In the genomic region with DNA sequence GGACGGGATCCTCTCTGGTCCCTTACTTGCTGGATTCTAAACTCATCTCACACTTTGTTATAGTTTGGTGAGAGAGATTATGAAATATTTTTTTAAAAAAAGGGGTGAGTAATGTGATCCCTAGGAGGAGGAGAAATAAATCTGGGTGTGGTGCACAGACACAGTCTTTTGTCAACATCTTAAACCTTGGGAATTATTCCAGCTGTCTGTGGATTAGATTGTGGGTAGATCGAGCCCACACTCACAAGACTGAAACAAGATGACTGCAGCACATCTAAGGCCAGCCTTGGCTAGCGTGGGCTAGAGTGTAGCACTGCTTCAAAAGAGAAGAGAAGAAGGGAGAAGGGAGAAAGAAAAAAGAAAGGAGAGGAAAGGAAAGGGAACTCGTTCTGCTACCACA, we compare ENCODE assay signal across 16 mouse cellular contexts.
"Had no signal": no experiment of that assay in that cellular context is flagged by ENCODE, and none has a peak within 500 bp of the region (broad histone marks: within the 10 kb centered on the region; RNA-seq: fewer than 3 reads in every experiment).

No protein-coding gene starts in this region.

- DNase-seq: lung, adult 18-20 months; lung, embryonic 14.5 days; lung, postnatal 14 days; lung, postnatal 4 days; retina, postnatal 1 day; right cerebral cortex, adult 18-20 months; spleen, adult 18-20 months; thymus, adult 18-20 months; thymus, postnatal 14 days; thymus, postnatal 36 days had no signal

- H3K27ac ChIP-seq: liver, embryonic 14.5 days; midbrain, embryonic 13.5 days; midbrain, embryonic 15.5 days; neural tube, embryonic 13.5 days; neural tube, embryonic 15.5 days had no signal

- H3K36me3 ChIP-seq: midbrain, embryonic 13.5 days; midbrain, embryonic 15.5 days; neural tube, embryonic 13.5 days; neural tube, embryonic 15.5 days had no signal

- H3K4me3 ChIP-seq: midbrain, embryonic 13.5 days; midbrain, embryonic 15.5 days; neural tube, embryonic 13.5 days; neural tube, embryonic 15.5 days had no signal

- H3K27me3 ChIP-seq: midbrain, embryonic 13.5 days; midbrain, embryonic 15.5 days; neural tube, embryonic 13.5 days; neural tube, embryonic 15.5 days had no signal

- H3K9me3 ChIP-seq: midbrain, embryonic 13.5 days; midbrain, embryonic 15.5 days; neural tube, embryonic 13.5 days; neural tube, embryonic 15.5 days had no signal

- H3K4me2 ChIP-seq: lung, embryonic 14.5 days; midbrain, embryonic 11.5 days; midbrain, embryonic 13.5 days; midbrain, embryonic 15.5 days; neural tube, embryonic 13.5 days; neural tube, embryonic 15.5 days had no signal

- ATAC-seq: midbrain, embryonic 13.5 days; midbrain, embryonic 15.5 days had no signal
